Mouse (Mus musculus) urinary bladder, postnatal 14 days (tissue): ENCODE data around the gene Ccna2.

Experiments used
- DNase-seq: peaks from one replicate; pipeline ENCODE4 v3.0.0; 2021; ENCODE audit warnings: low spot score

Ccna2 gene

DNA sequence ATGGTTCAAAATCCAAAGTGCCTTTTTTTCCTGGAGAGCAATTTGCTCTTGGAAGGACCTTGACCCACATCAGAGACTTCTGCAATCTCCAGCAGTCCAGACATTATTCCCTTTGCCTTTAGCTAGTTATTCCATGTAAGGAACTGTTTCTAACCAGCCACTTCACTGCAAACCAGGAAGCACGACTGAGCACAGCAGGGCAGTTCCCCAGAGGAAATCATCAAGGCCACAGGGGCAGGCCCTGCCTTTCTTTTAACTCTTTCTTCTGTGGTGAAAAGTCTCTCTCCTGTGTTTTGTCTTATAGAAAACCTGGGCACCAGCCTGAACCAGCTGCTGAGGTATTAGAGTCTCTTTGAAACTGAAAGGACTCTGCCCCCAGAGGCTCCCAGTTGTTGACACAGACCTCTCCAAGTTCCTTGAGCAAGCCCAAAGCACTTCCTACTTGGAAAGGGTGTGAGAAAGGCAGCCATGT lies 38.7 kb downstream of the Ccna2 start:
- DNase-seq = no peak

- no peak for DNase-seq
Measured at GRCm38 (mm10) chr3:36532738-36533137, 39.2 kb downstream of the Ccna2 start.

- no peak for DNase-seq
Measured at GRCm38 (mm10) chr3:36531979-36532542, 39.9 kb downstream of the Ccna2 start.

DNA sequence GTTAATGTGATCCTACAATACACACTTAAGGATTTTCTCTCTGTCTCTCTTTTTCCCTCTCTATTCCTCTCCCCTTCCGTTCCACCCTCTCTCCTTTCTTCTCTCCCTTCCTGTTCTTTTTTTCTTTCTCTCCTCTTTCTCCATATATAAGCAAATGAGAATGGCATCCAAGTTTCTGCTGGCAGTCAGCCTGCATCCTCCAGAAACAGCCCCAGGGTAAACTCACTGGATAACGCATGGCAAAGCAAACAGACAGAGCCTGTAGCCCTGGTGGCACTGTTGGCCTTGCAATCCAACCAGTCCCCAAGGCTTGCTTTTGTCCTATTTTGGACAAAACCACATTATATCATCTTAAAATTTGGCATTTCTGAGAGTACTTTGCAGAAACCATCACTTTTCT lies 40.7 kb downstream of the Ccna2 start:
- DNase-seq = no peak

DNA sequence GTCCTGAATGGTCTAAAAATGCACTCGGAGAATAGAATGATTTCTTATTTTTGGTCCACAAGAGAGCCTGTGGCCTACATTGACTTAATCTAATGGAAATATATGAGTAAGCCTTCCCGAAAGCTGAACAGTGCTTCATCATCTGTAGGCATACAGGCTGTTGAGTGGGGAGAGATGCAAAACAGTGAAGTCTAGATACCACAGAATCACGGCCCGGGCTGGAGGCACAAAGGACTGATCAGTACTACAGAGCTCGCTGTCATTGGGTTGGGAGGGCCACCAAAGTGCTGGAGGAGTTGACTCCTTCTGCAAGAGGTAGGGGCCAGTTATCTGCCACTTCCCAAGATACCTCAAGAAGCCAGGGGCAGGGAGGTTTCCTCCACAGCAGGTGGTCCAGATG lies 41.2 kb downstream of the Ccna2 start:
- DNase-seq = no peak

- DNase-seq = peak; percentile 29
Measured at GRCm38 (mm10) chr3:36530345-36530744, 41.6 kb downstream of the Ccna2 start.

GRCm38 (mm10) chr3:36524466-36524865 lies 47.5 kb downstream of the Ccna2 start:
- DNase-seq = no peak

GRCm38 (mm10) chr3:36522137-36522536 lies 49.8 kb downstream of the Ccna2 start:
- DNase-seq = no peak

GRCm38 (mm10) chr3:36521073-36522060 lies 50.6 kb downstream of the Ccna2 start, which contains the start of gene Gm11549:
TSS of gene Gm11549 (minus strand) at chr3:36521813.
- no peak for DNase-seq

- no peak for DNase-seq
Measured at GRCm38 (mm10) chr3:36516196-36516595, 55.8 kb downstream of the Ccna2 start.
